Mouse (Mus musculus): ENCODE measurements around the gene Elmsan1. TPM values are rescaled to one million over a fixed set of nuclear protein-coding genes. Genes with fewer than 3 reads are reported as not detected.

Elmsan1 gene
- polyA plus RNA-seq, 1 experiment from 2014 or later: 7.7 TPM

- no peak overlapping the region for H3K4me3 ChIP-seq (replicated peaks)
- no peak overlapping the region for H3K27ac ChIP-seq
- H3K9me3 ChIP-seq: no peaks in the 10 kb centered on the region
- ATAC-seq: no peak
- H3K27me3 ChIP-seq (replicated peaks): no peaks in the 10 kb centered on the region
- H3K36me3 ChIP-seq: peaks cover 15% of the 10 kb centered on the region; the same call in 1 of the 2 replicates
- WGBS: 95% methylated on average over 15 of the region's 15 CpGs
- no peak overlapping the region for H3K9ac ChIP-seq
- no peak overlapping the region for H3K4me2 ChIP-seq (replicated peaks)
- peaks cover 22% of the 10 kb centered on the region for H3K4me1 ChIP-seq (replicated peaks)
Observed at GRCm38 (mm10) chr12:84149971-84150370, 68.7 kb downstream of the Elmsan1 start.

DNA sequence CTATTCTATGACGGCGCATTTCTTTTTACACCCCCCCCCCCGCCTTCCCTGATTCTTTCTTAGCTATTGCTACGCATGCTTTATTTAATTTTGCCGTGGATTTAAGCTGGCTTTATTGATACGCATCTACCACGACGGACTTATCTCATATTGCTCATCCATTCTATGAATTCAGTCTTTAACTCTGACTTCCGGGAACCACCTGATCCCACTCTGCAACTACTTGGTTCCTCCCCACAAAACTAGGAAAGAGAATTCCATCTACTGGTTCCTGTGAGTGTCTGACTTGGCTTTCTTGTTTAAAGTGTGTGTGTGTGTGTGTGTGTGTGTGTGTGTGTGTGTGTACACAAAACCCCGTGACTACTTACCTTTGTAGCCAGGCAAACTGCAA lies 70.1 kb downstream of the Elmsan1 start:
- H3K27me3 ChIP-seq (replicated peaks): no peaks in the 10 kb centered on the region
- H3K9me3 ChIP-seq: no peaks in the 10 kb centered on the region
- peak overlapping the region; percentile 94 for H3K4me2 ChIP-seq (replicated peaks)
- WGBS: 15% methylated on average over 10 of the region's 10 CpGs
- H3K9ac ChIP-seq: peak overlapping the region; percentile 49; the same call in 1 of the 2 replicates
- no peak for ATAC-seq
- H3K4me3 ChIP-seq (replicated peaks): peak overlapping the region; percentile 50
- H3K36me3 ChIP-seq: peaks cover 10% of the 10 kb centered on the region; the same call in 1 of the 2 replicates
- H3K27ac ChIP-seq: no peak overlapping the region
- peaks cover 22% of the 10 kb centered on the region for H3K4me1 ChIP-seq (replicated peaks)

- peak within 1 kb of the TSS; percentile 49 for H3K9ac ChIP-seq
- peak; percentile 67 for ATAC-seq
- peaks cover 19% of the 10 kb centered on the region for H3K4me1 ChIP-seq (replicated peaks)
- WGBS: 2% methylated on average over 50 of the region's 50 CpGs
- H3K9me3 ChIP-seq: no peaks in the 10 kb centered on the region
- H3K36me3 ChIP-seq: peaks cover 6% of the 10 kb centered on the region; the same call in 1 of the 2 replicates
- no peaks in the 10 kb centered on the region for H3K27me3 ChIP-seq (replicated peaks)
- peak within 1 kb of the TSS; percentile 94 for H3K4me2 ChIP-seq (replicated peaks)
- H3K27ac ChIP-seq: no peak within 1 kb of the TSS
- peak within 1 kb of the TSS; percentile 50 for H3K4me3 ChIP-seq (replicated peaks)
Observed at GRCm38 (mm10) chr12:84147954-84148621, 70.6 kb downstream of the Elmsan1 start, which contains the start of gene Pnma1. Gene Pnma1, minus strand, starts transcription at chr12:84148489.

- H3K4me3 ChIP-seq (replicated peaks): no peak overlapping the region
- H3K9ac ChIP-seq: no peak overlapping the region
- H3K4me1 ChIP-seq (replicated peaks): no peaks in the 10 kb centered on the region
- ATAC-seq: no peak
- H3K27me3 ChIP-seq (replicated peaks): no peaks in the 10 kb centered on the region
- no peak overlapping the region for H3K27ac ChIP-seq
- no peaks in the 10 kb centered on the region for H3K36me3 ChIP-seq
- WGBS: 64% methylated on average over 14 of the region's 14 CpGs
- no peaks in the 10 kb centered on the region for H3K9me3 ChIP-seq
- H3K4me2 ChIP-seq (replicated peaks): no peak overlapping the region
Observed at GRCm38 (mm10) chr12:84142281-84143050, 76.2 kb downstream of the Elmsan1 start.

- no peaks in the 10 kb centered on the region for H3K27me3 ChIP-seq (replicated peaks)
- H3K4me2 ChIP-seq (replicated peaks): no peak overlapping the region
- H3K9me3 ChIP-seq: no peaks in the 10 kb centered on the region
- no peak; the same call in 1 of the 2 replicates for ATAC-seq
- H3K4me1 ChIP-seq (replicated peaks): no peaks in the 10 kb centered on the region
- no peak overlapping the region for H3K9ac ChIP-seq
- H3K36me3 ChIP-seq: 0 out of 2 replicates have a peak, but pooled peaks cover 2% of the 10 kb centered on the region
- no peak overlapping the region for H3K27ac ChIP-seq
- 69% methylated on average over 4 of the region's 4 CpGs for WGBS
- H3K4me3 ChIP-seq (replicated peaks): no peak overlapping the region
Observed at GRCm38 (mm10) chr12:84141271-84141670, 77.4 kb downstream of the Elmsan1 start.

DNA sequence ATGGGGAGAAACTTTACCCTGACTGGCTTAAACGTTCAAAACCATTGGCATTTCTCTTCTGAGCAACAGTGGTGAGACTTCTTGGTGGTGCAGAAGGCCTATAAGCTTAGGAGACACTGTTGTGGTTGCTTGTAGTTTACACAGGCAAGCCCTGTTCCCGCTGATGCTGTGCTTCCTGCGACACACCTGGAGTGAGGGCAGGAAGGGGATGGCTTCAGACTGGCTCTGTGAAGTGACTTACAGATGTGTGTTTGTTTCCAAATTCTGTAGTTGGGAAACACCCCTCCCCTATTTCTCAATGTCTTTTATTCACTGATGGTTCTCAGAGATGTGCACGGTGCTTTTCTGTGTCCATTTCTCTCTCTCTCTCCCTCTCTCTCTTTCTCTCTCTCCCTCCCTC lies 78.5 kb downstream of the Elmsan1 start:
- whole genome bisulfite sequencing: 74% methylated on average over 4 of the region's 4 CpGs
- ATAC-seq: no peak
- H3K9ac ChIP-seq: no peak overlapping the region
- H3K9me3 ChIP-seq: no peaks in the 10 kb centered on the region
- H3K27me3 ChIP-seq (replicated peaks): no peaks in the 10 kb centered on the region
- no peak overlapping the region for H3K4me2 ChIP-seq (replicated peaks)
- H3K4me1 ChIP-seq (replicated peaks): no peaks in the 10 kb centered on the region
- 0 out of 2 replicates have a peak, but pooled peaks cover 2% of the 10 kb centered on the region for H3K36me3 ChIP-seq
- no peak overlapping the region for H3K4me3 ChIP-seq (replicated peaks)
- no peak overlapping the region for H3K27ac ChIP-seq

GRCm38 (mm10) chr12:84137131-84137530 lies 81.5 kb downstream of the Elmsan1 start:
- Histone ChIP-seq H3K27ac (no peak overlapping the region), H3K4me2 (replicated peaks) (no peak overlapping the region), H3K9me3 (no peaks in the 10 kb centered on the region), H3K27me3 (replicated peaks) (no peaks in the 10 kb centered on the region), H3K36me3 (peaks cover 3% of the 10 kb centered on the region; the same call in 1 of the 2 replicates), H3K4me3 (replicated peaks) (no peak overlapping the region), H3K9ac (no peak overlapping the region), H3K4me1 (replicated peaks) (no peaks in the 10 kb centered on the region)
- ATAC-seq: no peak
- 95% methylated on average over 7 of the region's 7 CpGs for WGBS

- WGBS: 66% methylated on average over 3 of the region's 3 CpGs
- Histone ChIP-seq H3K9ac (no peak overlapping the region), H3K9me3 (no peaks in the 10 kb centered on the region), H3K4me2 (replicated peaks) (no peak overlapping the region), H3K27ac (no peak overlapping the region), H3K4me1 (replicated peaks) (no peaks in the 10 kb centered on the region), H3K27me3 (replicated peaks) (no peaks in the 10 kb centered on the region), H3K4me3 (replicated peaks) (no peak overlapping the region), H3K36me3 (peaks cover 5% of the 10 kb centered on the region; the same call in 1 of the 2 replicates)
- ATAC-seq: no peak
Observed at GRCm38 (mm10) chr12:84132265-84132664, 86.4 kb downstream of the Elmsan1 start.

- 94% methylated on average over 8 of the region's 8 CpGs for WGBS
- Histone ChIP-seq H3K4me2 (replicated peaks) (no peak overlapping the region), H3K27me3 (replicated peaks) (no peaks in the 10 kb centered on the region), H3K9ac (no peak overlapping the region), H3K9me3 (no peaks in the 10 kb centered on the region), H3K4me3 (replicated peaks) (no peak overlapping the region), H3K27ac (no peak overlapping the region), H3K4me1 (replicated peaks) (no peaks in the 10 kb centered on the region), H3K36me3 (peaks cover 2% of the 10 kb centered on the region; the same call in 1 of the 2 replicates)
- ATAC-seq: no peak
Observed at GRCm38 (mm10) chr12:84129931-84130330, 88.8 kb downstream of the Elmsan1 start.

DNA sequence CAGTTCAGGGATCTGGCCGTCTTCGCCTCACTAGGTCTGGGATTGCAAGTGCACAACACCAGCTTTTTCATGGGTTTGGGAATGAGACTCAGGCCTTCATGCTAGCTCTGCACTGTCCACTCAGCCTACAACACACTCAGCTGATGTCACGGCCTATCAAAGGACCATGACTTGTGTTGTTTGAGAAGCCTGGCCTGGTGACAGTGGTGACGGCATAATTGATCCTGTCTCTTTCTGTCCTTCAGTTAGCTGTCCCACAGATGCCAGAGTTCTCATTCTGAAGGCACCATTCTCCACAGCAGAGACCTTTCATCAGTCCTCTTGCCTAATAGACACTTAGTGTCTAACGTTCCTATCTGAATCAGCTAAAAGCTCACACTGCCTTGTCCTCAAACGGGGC lies 90.1 kb downstream of the Elmsan1 start:
- Histone ChIP-seq H3K27ac (no peak overlapping the region), H3K4me1 (replicated peaks) (no peaks in the 10 kb centered on the region), H3K4me2 (replicated peaks) (no peak overlapping the region), H3K4me3 (replicated peaks) (no peak overlapping the region), H3K36me3 (peaks cover 2% of the 10 kb centered on the region; the same call in 1 of the 2 replicates), H3K9ac (no peak overlapping the region), H3K9me3 (no peaks in the 10 kb centered on the region), H3K27me3 (replicated peaks) (no peaks in the 10 kb centered on the region)
- 88% methylated on average over 6 of the region's 6 CpGs for WGBS
- ATAC-seq: no peak

- Histone ChIP-seq H3K9ac (no peak overlapping the region), H3K27ac (no peak overlapping the region), H3K27me3 (replicated peaks) (no peaks in the 10 kb centered on the region), H3K36me3 (no peaks in the 10 kb centered on the region), H3K4me2 (replicated peaks) (no peak overlapping the region), H3K4me3 (replicated peaks) (no peak overlapping the region), H3K4me1 (replicated peaks) (no peaks in the 10 kb centered on the region), H3K9me3 (no peaks in the 10 kb centered on the region)
- no peak for ATAC-seq
- 85% methylated on average over 2 of the region's 2 CpGs for WGBS
Observed at GRCm38 (mm10) chr12:84126899-84127298, 91.8 kb downstream of the Elmsan1 start.

- Histone ChIP-seq H3K4me1 (replicated peaks) (no peaks in the 10 kb centered on the region), H3K27ac (no peak overlapping the region), H3K27me3 (replicated peaks) (no peaks in the 10 kb centered on the region), H3K4me3 (replicated peaks) (no peak overlapping the region), H3K9ac (no peak overlapping the region), H3K4me2 (replicated peaks) (no peak overlapping the region), H3K9me3 (no peaks in the 10 kb centered on the region), H3K36me3 (no peaks in the 10 kb centered on the region)
- ATAC-seq: no peak
- WGBS: 80% methylated on average over 12 of the region's 12 CpGs
Observed at GRCm38 (mm10) chr12:84125892-84126291, 92.8 kb downstream of the Elmsan1 start.
